Mouse (Mus musculus) C2C12 (cell line): ENCODE measurements at regions not wholly inside any gene's neighbourhood (a gene's known extent, or its start where the extent isn't known, plus 50 kb on each side); places are given as distances from the start of the nearest gene placed in this dataset.

Experiments used
- H3K27me3 ChIP-seq: one replicate; pipeline ENCODE4 v1.6.1; 2011; ENCODE audit not compliant: control insufficient read depth, insufficient read depth, insufficient read length
- H3K36me3 ChIP-seq: one replicate; pipeline ENCODE4 v1.6.1; 2011; ENCODE audit not compliant: control insufficient read depth, insufficient read depth
- H3K4me3 ChIP-seq: one replicate; pipeline ENCODE4 v1.5.1; 2011; ENCODE audit warnings: mild to moderate bottlenecking, control low read depth; ENCODE audit not compliant: poor library complexity, insufficient read depth, severe bottlenecking
- H3K79me2 ChIP-seq: one replicate; pipeline ENCODE4 v1.6.1; 2011; ENCODE audit not compliant: control insufficient read depth, insufficient read depth
- H3K79me3 ChIP-seq: one replicate; pipeline ENCODE4 v1.6.1; 2011; ENCODE audit warnings: low read depth, control low read depth
- H3ac ChIP-seq: one replicate; pipeline ENCODE3; 2011; ENCODE audit warnings: low read depth; ENCODE audit not compliant: control insufficient read depth, insufficient read length
- CEBPB ChIP-seq: IDR thresholded peaks from one replicate; pipeline ENCODE4 v1.6.1; 2011; ENCODE audit warnings: low read depth, mild to moderate bottlenecking, control low read depth, moderate library complexity
- CTCF ChIP-seq: IDR thresholded peaks from one replicate; pipeline ENCODE4 v1.5.1; 2011; ENCODE audit not compliant: control insufficient read depth, insufficient read depth, insufficient read length
- FOSL1 ChIP-seq: IDR thresholded peaks from one replicate; pipeline ENCODE4 v1.8.0; 2011; ENCODE audit warnings: mild to moderate bottlenecking, low read length; ENCODE audit not compliant: poor library complexity, insufficient read depth, severe bottlenecking
- MAX ChIP-seq: IDR thresholded peaks from one replicate; pipeline ENCODE4 v1.6.1; 2011; ENCODE audit warnings: mild to moderate bottlenecking, control low read depth
- MYOD1 ChIP-seq: IDR thresholded peaks from one replicate; pipeline ENCODE4 v1.6.1; 2011; ENCODE audit warnings: low read depth; ENCODE audit not compliant: control insufficient read depth, insufficient read length
- MYOG ChIP-seq: IDR thresholded peaks from one replicate; pipeline ENCODE4 v1.6.1; 2011; ENCODE audit not compliant: control insufficient read depth, insufficient read length; ENCODE audit errors: extremely low read depth
- USF1 ChIP-seq: IDR thresholded peaks from one replicate; pipeline ENCODE4 v1.6.1; 2011; ENCODE audit warnings: low read depth, mild to moderate bottlenecking, control low read depth, moderate library complexity

- no peak overlapping the region for H3K4me3 ChIP-seq
- no peaks in the 10 kb centered on the region for H3K79me3 ChIP-seq
- TF ChIP-seq USF1 (no peak), CTCF (no peak), CEBPB (no peak), FOSL1 (no peak)
- H3K36me3 ChIP-seq, result no peaks in the 10 kb centered on the region
- no peaks in the 10 kb centered on the region for H3K79me2 ChIP-seq
- no peak overlapping the region for H3ac ChIP-seq
- no peaks in the 10 kb centered on the region for H3K27me3 ChIP-seq
Measured at GRCm38 (mm10) chr10:97159396-97159760, 320.0 kb upstream of the Dcn start.

- Histone ChIP-seq H3ac (no peak overlapping the region), H3K79me2 (no peaks in the 10 kb centered on the region), H3K27me3 (no peaks in the 10 kb centered on the region), H3K79me3 (no peaks in the 10 kb centered on the region), H3K4me3 (no peak overlapping the region), H3K36me3 (no peaks in the 10 kb centered on the region)
- no peak for TF ChIP-seq FOSL1
- TF ChIP-seq MAX, result no peak
- TF ChIP-seq MYOG, result no peak
- no peak for TF ChIP-seq USF1
- no peak for TF ChIP-seq CTCF
- no peak for TF ChIP-seq MYOD1
- no peak for TF ChIP-seq CEBPB
Measured at GRCm38 (mm10) chr10:97159831-97160575, 319.4 kb upstream of the Dcn start.

- no peak overlapping the region for H3K4me3 ChIP-seq
- no peaks in the 10 kb centered on the region for H3K79me3 ChIP-seq
- no peaks in the 10 kb centered on the region for H3K36me3 ChIP-seq
- no peaks in the 10 kb centered on the region for H3K27me3 ChIP-seq
- no peak overlapping the region for H3ac ChIP-seq
- TF ChIP-seq MAX (no peak), FOSL1 (no peak), CEBPB (no peak), MYOD1 (no peak), USF1 (no peak), MYOG (no peak), CTCF (no peak)
- H3K79me2 ChIP-seq, result no peaks in the 10 kb centered on the region
Measured at GRCm38 (mm10) chr10:97160892-97161291, 318.5 kb upstream of the Dcn start.

- Histone ChIP-seq H3K79me2 (no peaks in the 10 kb centered on the region), H3K36me3 (no peaks in the 10 kb centered on the region), H3K79me3 (no peaks in the 10 kb centered on the region), H3K27me3 (no peaks in the 10 kb centered on the region), H3ac (no peak overlapping the region), H3K4me3 (no peak overlapping the region)
- no peak for TF ChIP-seq CTCF
- no peak for TF ChIP-seq CEBPB
Measured at GRCm38 (mm10) chr10:97178468-97178867, 300.9 kb upstream of the Dcn start.

- TF ChIP-seq FOSL1 (no peak), CEBPB (no peak), MAX (no peak), MYOD1 (no peak), USF1 (no peak), MYOG (no peak), CTCF (no peak)
- Histone ChIP-seq H3K4me3 (no peak overlapping the region), H3K79me3 (no peaks in the 10 kb centered on the region), H3K79me2 (no peaks in the 10 kb centered on the region), H3K36me3 (no peaks in the 10 kb centered on the region), H3K27me3 (no peaks in the 10 kb centered on the region), H3ac (no peak overlapping the region)
Measured at GRCm38 (mm10) chr10:97189696-97190095, 289.7 kb upstream of the Dcn start.

GRCm38 (mm10) chr10:97211238-97211695 is 268.1 kb upstream of the Dcn start:
- H3K79me3 ChIP-seq, result no peaks in the 10 kb centered on the region
- H3K36me3 ChIP-seq, result no peaks in the 10 kb centered on the region
- H3K79me2 ChIP-seq, result no peaks in the 10 kb centered on the region
- no peak overlapping the region for H3K4me3 ChIP-seq
- TF ChIP-seq MYOD1 (no peak), MAX (no peak), CEBPB (no peak), MYOG (no peak), FOSL1 (no peak), CTCF (no peak), USF1 (no peak)
- no peak overlapping the region for H3ac ChIP-seq
- H3K27me3 ChIP-seq, result no peaks in the 10 kb centered on the region
